ENCODE assay signal across 12 mouse cellular contexts in genomic region chr13:95032973-95033372, GRCm38 (mm10). TPM values are rescaled to one million over a fixed set of nuclear protein-coding genes. Genes with fewer than 3 reads are reported as not detected.
A peak's percentile ranks its signal among the peaks of the same experiment; 100 is the strongest.
DNase-seq lines count a peak whose midpoint lies in the region; ATAC-seq and TF ChIP-seq lines count a peak whose summit lies in the region.
"Had no signal": no experiment of that assay in that cellular context is flagged by ENCODE, and none has a peak within 500 bp of the region (broad histone marks: within the 10 kb centered on the region; RNA-seq: fewer than 3 reads in every experiment).

No protein-coding gene starts in this region.

- no peak for TF ChIP-seq CTCF in CH12.LX (conservative IDR thresholded peaks at IDR 0.05 in 1 of 2, IDR thresholded peaks at IDR 0.05 in 1 of 2; ENCODE audit: low read depth in 2 of 2, low read length in 2 of 2)
- TF ChIP-seq CTCF in intestine, postnatal 0 days (IDR thresholded peaks at IDR 0.05; ENCODE audit: low read depth): no peak

- no peak overlapping the region for H3K9ac ChIP-seq in embryonic facial prominence, embryonic 14.5 days (ENCODE audit: low read depth, low read length)
- H3K9ac ChIP-seq in kidney, embryonic 16.5 days (replicated peaks; ENCODE audit: low read length): no peak overlapping the region
- H3K9ac ChIP-seq in CH12.LX (ENCODE audit: insufficient read depth, low read depth): no peak overlapping the region
- no peak overlapping the region; the same call in 1 of the 2 replicates for H3K9ac ChIP-seq in intestine, postnatal 0 days (ENCODE audit: low read depth, low read length)
- H3K9ac ChIP-seq: lung, embryonic 14.5 days had no signal

- H3K79me2 ChIP-seq in CH12.LX (replicated peaks; ENCODE audit: control insufficient read depth, extremely low read depth, insufficient read depth, poor library complexity, severe bottlenecking): no peaks in the 10 kb centered on the region

- no peak overlapping the region for H3K27ac ChIP-seq in embryonic facial prominence, embryonic 14.5 days (replicated peaks; ENCODE audit: low read depth, low read length)
- no peak overlapping the region for H3K27ac ChIP-seq in embryonic facial prominence, embryonic 10.5 days (replicated peaks)
- peak overlapping the region; percentile 77 for H3K27ac ChIP-seq in kidney, embryonic 16.5 days (ENCODE audit: low read length)
- H3K27ac ChIP-seq in CH12.LX (ENCODE audit: insufficient read depth, low read depth): no peak overlapping the region
- peak overlapping the region; percentile 54; the same call in 1 of the 2 replicates for H3K27ac ChIP-seq in intestine, postnatal 0 days (ENCODE audit: low read depth, low read length)

- 78% methylated on average over 6 of the region's 6 CpGs for WGBS in embryonic facial prominence, embryonic 14.5 days
- 86% methylated on average over 6 of the region's 6 CpGs for WGBS in embryonic facial prominence, embryonic 10.5 days
- 71% methylated on average over 6 of the region's 6 CpGs for WGBS in kidney, embryonic 16.5 days
- WGBS in intestine, postnatal 0 days: 68% methylated on average over 6 of the region's 6 CpGs

- no peak for TF ChIP-seq POLR2A in CH12.LX (IDR thresholded peaks at IDR 0.05; ENCODE audit: low read depth, low read length)

- DNase-seq in embryonic facial prominence, embryonic 14.5 days (ENCODE audit: low spot score): no peak
- DNase-seq in embryonic facial prominence, embryonic 10.5 days (ENCODE audit: low spot score): no peak
- DNase-seq in kidney, postnatal 14 days: no peak
- peak; percentile 28 for DNase-seq in CH12.LX (ENCODE audit: extremely low read depth)
- DNase-seq in spleen, postnatal 14 days (ENCODE audit: low spot score in 2 of 2): no peak
- DNase-seq in adrenal gland, postnatal 14 days: no peak
- DNase-seq: cerebellum, adult 18-20 months; left cerebral cortex, postnatal 4 days; lung, embryonic 14.5 days had no signal

- H3K9me3 ChIP-seq in embryonic facial prominence, embryonic 14.5 days (ENCODE audit: control insufficient read depth, low read length): no peaks in the 10 kb centered on the region
- H3K9me3 ChIP-seq in embryonic facial prominence, embryonic 10.5 days: no peaks in the 10 kb centered on the region
- peaks cover 7% of the 10 kb centered on the region for H3K9me3 ChIP-seq in kidney, embryonic 16.5 days (ENCODE audit: low read length)
- peaks cover 11% of the 10 kb centered on the region for H3K9me3 ChIP-seq in CH12.LX (replicated peaks; ENCODE audit: low read length)
- no peaks in the 10 kb centered on the region for H3K9me3 ChIP-seq in intestine, postnatal 0 days (ENCODE audit: control insufficient read depth)

- H3K36me3 ChIP-seq in embryonic facial prominence, embryonic 14.5 days (ENCODE audit: control insufficient read depth, insufficient read depth, low read length): no peaks in the 10 kb centered on the region
- peaks cover 6% of the 10 kb centered on the region; the same call in 1 of the 2 replicates for H3K36me3 ChIP-seq in embryonic facial prominence, embryonic 10.5 days (replicated peaks)
- H3K36me3 ChIP-seq in kidney, embryonic 16.5 days (ENCODE audit: insufficient read depth, low read length): peaks cover 18% of the 10 kb centered on the region
- H3K36me3 ChIP-seq in CH12.LX (replicated peaks in 1 of 2; ENCODE audit: control insufficient read depth in 1 of 2, insufficient read depth in 1 of 2, low read length in 1 of 2): peaks cover 0 to 19% of the 10 kb centered on the region in 2 experiments
- H3K36me3 ChIP-seq in intestine, postnatal 0 days (ENCODE audit: control insufficient read depth, insufficient read depth): peaks cover 12% of the 10 kb centered on the region

- no peaks in the 10 kb centered on the region for H3K27me3 ChIP-seq in embryonic facial prominence, embryonic 14.5 days (replicated peaks; ENCODE audit: control insufficient read depth, insufficient read depth, low read length)
- no peaks in the 10 kb centered on the region for H3K27me3 ChIP-seq in embryonic facial prominence, embryonic 10.5 days (replicated peaks; ENCODE audit: low read depth, poor library complexity, severe bottlenecking)
- H3K27me3 ChIP-seq in kidney, embryonic 16.5 days (ENCODE audit: insufficient read depth, low read length): no peaks in the 10 kb centered on the region
- no peaks in the 10 kb centered on the region for H3K27me3 ChIP-seq in CH12.LX (replicated peaks)
- no peaks in the 10 kb centered on the region for H3K27me3 ChIP-seq in intestine, postnatal 0 days (replicated peaks; ENCODE audit: control insufficient read depth, insufficient read depth, low read length)

- no peak overlapping the region for H3K4me3 ChIP-seq in embryonic facial prominence, embryonic 14.5 days (ENCODE audit: low read depth, low read length)
- H3K4me3 ChIP-seq in embryonic facial prominence, embryonic 10.5 days: no peak overlapping the region
- no peak overlapping the region for H3K4me3 ChIP-seq in kidney, embryonic 16.5 days (ENCODE audit: low read length)
- no peak overlapping the region for H3K4me3 ChIP-seq in CH12.LX (replicated peaks in 1 of 3; ENCODE audit: low read depth in 2 of 3, low read length in 2 of 3, poor library complexity in 1 of 3)
- no peak overlapping the region; the same call in 1 of the 2 replicates for H3K4me3 ChIP-seq in intestine, postnatal 0 days (ENCODE audit: low read depth, low read length)

- ATAC-seq in embryonic facial prominence, embryonic 14.5 days (ENCODE audit: low read depth): 0 out of 2 replicates have a peak, but pooled peaks have one; percentile 22
- peak; percentile 54; the same call in 1 of the 2 replicates for ATAC-seq in kidney, embryonic 16.5 days (ENCODE audit: low FRiP score, low TSS enrichment)
- ATAC-seq in intestine, postnatal 0 days: peak; percentile 69

- H3K4me2 ChIP-seq in embryonic facial prominence, embryonic 14.5 days (ENCODE audit: low read depth, low read length): no peak overlapping the region
- no peak overlapping the region for H3K4me2 ChIP-seq in kidney, embryonic 16.5 days (replicated peaks; ENCODE audit: low read depth, low read length)
- H3K4me2 ChIP-seq in CH12.LX (ENCODE audit: insufficient read depth, low read depth, poor library complexity, severe bottlenecking): no peak overlapping the region
- peak overlapping the region; percentile 48 for H3K4me2 ChIP-seq in intestine, postnatal 0 days (replicated peaks; ENCODE audit: low read depth)
- H3K4me2 ChIP-seq: lung, embryonic 14.5 days; midbrain, embryonic 11.5 days had no signal

- in situ Hi-C loops in CH12.LX (cut with MboI; ENCODE audit: low pct_ligation_motif_present, low pct_unique_long_range_greater_than_20kb, low sequenced_read_pairs): no loop called here

- dilution Hi-C loops in CH12.LX (cut with MboI; ENCODE audit: extremely low pct_ligation_motif_present, extremely low pct_unique_long_range_greater_than_20kb, low sequenced_read_pairs): no loop called here

- no peaks in the 10 kb centered on the region for H3K4me1 ChIP-seq in embryonic facial prominence, embryonic 14.5 days (ENCODE audit: control insufficient read depth, insufficient read depth, low read length)
- H3K4me1 ChIP-seq in embryonic facial prominence, embryonic 10.5 days: 0 out of 2 replicates have a peak, but pooled peaks cover 2% of the 10 kb centered on the region
- no peaks in the 10 kb centered on the region; the same call in 1 of the 2 replicates for H3K4me1 ChIP-seq in kidney, embryonic 16.5 days (ENCODE audit: insufficient read depth, low read length)
- H3K4me1 ChIP-seq in CH12.LX (ENCODE audit: control insufficient read depth in 1 of 2, insufficient read depth in 2 of 2): peaks cover 10 to 23% of the 10 kb centered on the region in 2 experiments
- no peaks in the 10 kb centered on the region for H3K4me1 ChIP-seq in intestine, postnatal 0 days (replicated peaks; ENCODE audit: control insufficient read depth, insufficient read depth, low read length)

- TF ChIP-seq RAD21 in CH12.LX (IDR thresholded peaks at IDR 0.05; ENCODE audit: low read depth, low read length): no peak

- TF ChIP-seq EP300 in CH12.LX (IDR thresholded peaks at IDR 0.05; ENCODE audit: low read length): no peak

TF ChIP-seq in CH12.LX, 34 proteins besides CTCF, POLR2A, EP300 and RAD21:
- TF ChIP-seq IRF4 (IDR thresholded peaks at IDR 0.05; ENCODE audit: low read depth, low read length): no peak
- no peak for TF ChIP-seq TBP (conservative IDR thresholded peaks at IDR 0.05; ENCODE audit: low read depth, low read length)
- TF ChIP-seq CHD1 (IDR thresholded peaks at IDR 0.05; ENCODE audit: low read depth, low read length): no peak
- no peak for TF ChIP-seq MYC (IDR thresholded peaks at IDR 0.05; ENCODE audit: low read depth, low read length)
- TF ChIP-seq UBTF (IDR thresholded peaks at IDR 0.05; ENCODE audit: low read depth, low read length): no peak
- no peak for TF ChIP-seq MEF2A (IDR thresholded peaks at IDR 0.05; ENCODE audit: borderline replicate concordance, low read depth, low read length)

RNA-seq across cellular contexts. Expression of gene Wdr41, which starts 56.8 kb away (rescaled TPM):
- 24.0 and 25.2 TPM in 2 replicates for polyA plus RNA-seq in embryonic facial prominence, embryonic 14.5 days (2014; fragmentation: Nextera tagmentation; extraction: Ambion mirVana)
- 17.1 and 17.3 TPM in 2 replicates for polyA plus RNA-seq in embryonic facial prominence, embryonic 10.5 days (2016; fragmentation: Nextera tagmentation; extraction: Ambion mirVana)
- polyA plus RNA-seq in kidney, embryonic 16.5 days (2015; fragmentation: Nextera tagmentation; extraction: Ambion mirVana): 22.4 and 23.2 TPM in 2 replicates
- total RNA-seq in CH12.LX (2012; rRNA removed) (5.0 and 5.9 TPM in 2 replicates), CH12.LX (2014; rRNA removed) (10.0 and 10.7 TPM in 2 replicates)
- polyA plus RNA-seq in CH12.LX (2012; ENCODE audit: insufficient read length, low read depth): 10.3 and 12.7 TPM in 2 replicates
- polyA plus RNA-seq in intestine, postnatal 0 days (2015; fragmentation: Nextera tagmentation; extraction: Ambion mirVana): 16.7 and 18.2 TPM in 2 replicates
- total RNA-seq in adrenal gland, postnatal 14 days (2021): 17.2 and 19.5 TPM in 2 replicates

Comparison
In these comparisons a context has a peak if more than half of its experiments do, and no peak if none do; other contexts are left out.
1. H3K27ac ChIP-seq: peak in kidney, embryonic 16.5 days (single experiment) and intestine, postnatal 0 days (single experiment); none in embryonic facial prominence, embryonic 14.5 days (single experiment), embryonic facial prominence, embryonic 10.5 days (single experiment) and CH12.LX (single experiment).
2. Peak in every context shown above with its lines, with median percentiles within 50 percentile points of each other: ATAC-seq.